Mouse (Mus musculus) adrenal gland, postnatal 25 days (tissue): ENCODE data around the gene Zfp513. TPM values are rescaled to one million over a fixed set of nuclear protein-coding genes. Genes with fewer than 3 reads are reported as not detected.

Source experiments
- DNase-seq: peaks from one replicate; pipeline ENCODE4 v3.0.0; 2021; ENCODE audit warnings: mixed read lengths
- total RNA-seq: library from RNA; stranded (reverse); gene quantifications from 2 replicates; pipeline ENCODE4 v1.2.3, GENCODE M21; 2021

Gene Zfp513
- total RNA-seq, 1 experiment from 2014 or later = 28.4 TPM

- DNase-seq = peak; percentile 29
Observed at GRCm38 (mm10) chr5:31200327-31200768, 1.8 kb downstream of the Zfp513 start.

- DNase-seq = no peak
Observed at GRCm38 (mm10) chr5:31199893-31200292, 2.2 kb downstream of the Zfp513 start.

DNA sequence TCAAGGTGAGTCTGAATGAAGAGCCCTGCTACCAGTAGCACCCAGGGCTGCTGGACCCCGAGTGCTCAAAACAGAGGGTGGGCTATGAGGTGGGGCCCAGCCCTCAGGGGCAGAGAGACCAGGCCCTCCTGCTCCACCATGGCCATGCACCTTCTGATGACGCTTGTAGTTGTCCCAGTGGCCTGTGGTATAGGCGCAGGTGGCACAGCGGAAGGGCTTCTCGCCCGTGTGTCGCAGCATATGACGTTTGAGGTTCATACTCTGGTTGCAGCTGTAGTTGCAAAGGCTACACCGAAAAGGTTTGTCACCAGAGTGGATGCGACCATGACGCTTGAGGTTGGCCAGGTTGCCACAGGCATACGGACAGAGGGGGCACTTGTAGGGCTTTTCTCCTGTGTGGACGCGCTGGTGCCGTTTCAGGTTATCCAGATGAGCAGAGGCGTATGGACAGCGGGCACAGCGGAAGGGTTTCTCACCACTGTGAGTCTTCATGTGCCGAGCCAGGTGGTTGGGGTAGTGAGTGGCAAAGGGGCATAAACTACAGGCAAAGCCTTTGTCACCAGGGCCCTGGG, 2.7 kb downstream of the Zfp513 start:
- no peak for DNase-seq

- no peak for DNase-seq
Observed at GRCm38 (mm10) chr5:31198616-31199320, 3.3 kb downstream of the Zfp513 start.

- no peak for DNase-seq
Observed at GRCm38 (mm10) chr5:31198170-31198569, 3.9 kb downstream of the Zfp513 start.

DNA sequence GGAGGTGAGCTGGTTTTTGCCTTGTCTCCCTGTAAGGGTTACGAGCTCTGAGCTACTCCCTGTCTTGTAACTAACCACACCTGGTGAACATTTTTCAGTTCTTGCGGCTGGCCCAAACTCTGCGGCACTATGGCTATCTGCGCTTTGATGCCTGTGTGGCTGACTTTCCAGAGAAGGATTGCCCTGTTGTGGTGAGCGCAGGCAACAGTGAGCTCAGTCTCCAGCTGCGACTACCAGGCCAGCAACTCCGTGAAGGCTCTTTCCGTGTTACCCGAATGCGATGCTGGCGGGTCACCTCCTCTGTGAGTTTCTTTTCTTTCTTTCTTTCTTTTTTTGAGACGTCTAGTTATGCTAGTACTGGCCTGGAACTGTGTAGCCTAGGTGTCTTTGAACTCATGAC, 5.0 kb downstream of the Zfp513 start:
- no peak for DNase-seq

DNA sequence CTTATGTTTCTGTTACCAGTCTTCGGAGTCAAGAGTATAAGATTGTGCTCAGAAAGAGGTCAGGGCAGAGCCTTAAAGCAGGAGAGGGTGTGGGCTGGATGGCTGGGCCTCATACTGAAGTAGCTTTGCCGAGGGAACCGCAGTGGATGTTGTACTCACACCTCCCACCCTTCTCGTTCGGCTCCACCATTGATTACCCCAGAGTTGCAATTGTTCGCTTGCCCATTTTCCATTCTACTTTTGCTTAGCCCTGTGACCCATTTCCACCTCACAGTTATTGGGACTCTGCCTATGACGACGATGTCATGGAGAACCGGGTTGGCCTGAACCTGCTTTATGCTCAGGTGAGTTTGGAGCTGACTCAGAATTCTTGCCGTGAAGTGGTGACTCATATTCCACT, 5.9 kb downstream of the Zfp513 start:
- no peak for DNase-seq

DNA sequence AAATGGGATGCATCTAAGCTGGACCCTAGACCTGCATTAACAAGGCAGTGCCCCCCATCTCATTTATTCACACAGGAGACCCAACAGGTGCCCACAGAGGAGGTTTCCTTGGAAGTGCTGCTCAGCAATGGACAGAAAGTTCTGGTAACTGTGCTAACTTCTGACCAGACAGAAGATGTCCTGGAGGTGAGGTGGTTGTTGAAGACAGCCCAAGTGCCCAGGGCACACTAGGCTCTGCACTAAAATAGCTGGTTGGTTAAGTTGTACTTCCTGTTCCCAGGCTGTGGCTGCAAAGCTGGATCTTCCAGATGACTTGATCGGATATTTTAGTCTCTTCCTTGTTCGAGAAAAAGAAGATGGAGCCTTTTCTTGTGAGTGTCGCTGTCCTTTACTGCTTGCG, 6.4 kb downstream of the Zfp513 start:
- DNase-seq = no peak

DNA sequence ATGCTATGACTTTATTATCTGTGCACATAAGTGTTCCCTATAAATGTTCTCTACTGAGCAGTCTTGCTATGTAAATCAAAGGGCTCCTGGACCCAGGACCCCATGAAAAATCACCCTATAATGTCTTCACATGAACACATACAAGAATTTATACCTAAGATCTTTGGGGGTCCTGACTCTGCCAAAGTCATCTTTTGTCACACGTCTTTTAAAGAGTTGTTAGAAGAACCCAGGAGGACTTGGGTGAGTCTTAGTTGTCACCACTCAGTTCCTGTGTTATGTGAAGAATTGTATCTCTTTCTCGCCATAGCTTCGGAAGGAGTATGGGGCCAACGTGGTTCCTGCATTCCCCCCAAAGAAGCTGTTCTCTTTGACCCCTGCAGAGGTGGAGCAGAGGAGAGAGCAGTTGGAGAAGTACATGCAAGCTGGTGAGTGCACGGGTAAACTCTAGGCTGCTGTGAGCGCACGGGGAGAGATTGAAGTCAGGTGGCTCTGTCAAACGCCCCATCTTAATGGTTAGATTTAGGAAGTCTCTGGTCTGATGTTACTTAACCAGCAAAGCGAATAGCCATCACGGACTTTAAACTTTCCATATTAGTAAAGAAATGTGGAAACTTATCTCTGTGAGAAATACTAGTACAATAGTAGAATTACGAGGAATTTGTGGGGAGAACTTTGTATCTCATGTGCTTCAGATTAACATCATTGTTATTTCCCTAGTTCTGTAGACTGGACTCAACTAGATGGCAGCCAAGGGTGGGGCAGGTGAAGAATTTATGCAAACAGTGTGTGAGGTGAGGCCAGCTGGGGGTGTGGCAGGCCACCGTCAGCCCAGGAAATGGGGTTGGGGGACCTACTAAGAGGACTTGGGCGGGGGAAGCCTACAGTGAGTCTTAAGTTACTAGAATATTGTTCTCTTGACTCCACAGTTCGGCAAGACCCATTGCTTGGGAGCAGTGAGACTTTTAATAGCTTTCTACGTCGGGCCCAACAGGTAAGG, 7.3 kb downstream of the Zfp513 start:
- DNase-seq = no peak

GRCm38 (mm10) chr5:31193631-31194281, 8.3 kb downstream of the Zfp513 start:
- no peak for DNase-seq

DNA sequence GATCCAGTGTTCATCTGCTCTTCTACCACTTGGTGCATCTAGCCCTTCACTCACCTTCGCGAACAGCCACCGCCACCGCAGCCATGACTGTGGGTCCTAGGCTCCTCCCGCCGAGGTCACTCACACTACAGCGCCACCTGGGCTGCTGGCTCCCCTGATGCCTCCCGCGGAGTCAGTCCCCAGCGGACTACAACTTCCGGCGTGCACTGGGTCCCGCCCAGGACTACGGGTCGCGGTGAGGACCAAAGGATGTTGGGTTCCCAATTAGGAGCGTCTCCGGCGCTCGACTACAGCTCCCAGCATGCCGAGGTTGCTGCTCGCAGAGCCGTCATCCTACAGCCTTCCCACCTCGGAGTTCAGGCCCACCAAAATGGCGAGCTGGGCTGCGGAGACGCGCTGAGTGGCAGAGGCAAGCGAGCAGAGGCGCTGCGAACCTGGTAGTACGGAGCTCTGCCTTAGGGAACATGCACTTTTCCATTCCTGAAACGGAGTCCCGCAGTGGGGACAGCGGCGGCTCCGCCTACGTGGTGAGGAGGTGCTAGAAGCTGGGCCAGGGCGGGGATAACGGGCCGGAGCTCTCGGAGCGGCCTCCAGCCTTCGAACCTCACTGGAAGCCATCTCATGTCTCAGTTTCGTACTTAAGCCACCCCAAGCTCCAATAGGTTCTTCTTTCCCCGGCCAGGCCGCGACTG, 9.0 kb downstream of the Zfp513 start, which contains the start of the genes Snx17 and Eif2b4:
Gene Snx17, plus strand, starts transcription at position 289 of the 692 bp plus-strand sequence.
Gene Eif2b4, minus strand, starts transcription at position 492 of the 692 bp plus-strand sequence.
- peak; percentile 99 for DNase-seq

GRCm38 (mm10) chr5:31192045-31192938, 9.8 kb downstream of the Zfp513 start:
- DNase-seq = peak; percentile 79

GRCm38 (mm10) chr5:31190201-31190600, 11.9 kb downstream of the Zfp513 start:
- no peak for DNase-seq

DNA sequence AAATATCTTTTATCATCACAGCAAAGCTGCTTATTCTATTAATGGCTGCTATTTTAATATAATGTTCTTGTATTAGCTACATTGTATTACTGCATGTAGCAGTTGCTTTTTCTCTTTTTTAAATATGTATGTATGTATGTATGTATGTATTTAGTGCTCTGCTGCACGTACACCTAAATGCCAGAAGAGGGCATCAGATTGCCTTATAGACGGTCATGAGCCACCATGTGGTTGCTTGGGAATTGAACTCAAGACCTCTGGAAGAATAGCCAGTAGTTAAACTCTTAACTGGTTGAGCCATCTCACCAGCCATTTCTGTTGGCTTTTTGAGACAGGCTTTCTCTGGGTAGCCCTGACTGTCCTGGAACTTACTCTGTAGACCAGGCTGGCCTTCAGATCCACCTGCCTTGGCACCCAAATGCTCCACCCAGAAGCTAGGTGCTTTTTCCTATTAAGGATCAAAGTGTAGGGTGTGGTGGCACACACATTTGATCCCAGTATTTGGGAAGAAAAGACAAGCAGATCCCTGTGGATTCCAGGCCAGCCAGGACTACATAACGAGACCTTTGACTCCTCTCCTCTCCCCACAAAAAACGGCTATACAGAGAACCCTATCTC, 13.8 kb downstream of the Zfp513 start:
- no peak for DNase-seq

GRCm38 (mm10) chr5:31183678-31184077, 18.4 kb downstream of the Zfp513 start:
- DNase-seq = no peak

- no peak for DNase-seq
Observed at GRCm38 (mm10) chr5:31181183-31181770, 20.8 kb downstream of the Zfp513 start.

GRCm38 (mm10) chr5:31179766-31180630, 22.1 kb downstream of the Zfp513 start, which contains the start of the genes Gm29609 and Gtf3c2:
Gene Gm29609, minus strand, starts transcription at chr5:31179911.
Gene Gtf3c2, minus strand, starts transcription at chr5:31180144.
- peak; percentile 87 for DNase-seq

GRCm38 (mm10) chr5:31179301-31179765, 22.8 kb downstream of the Zfp513 start:
- DNase-seq = no peak
